Mouse (Mus musculus) bone marrow macrophage, adult 2 months (primary cell): Measurements from ENCODE around the gene Stoml3.

Experiments used
- CTCF ChIP-seq: IDR thresholded peaks from 2 replicates; pipeline ENCODE4 v1.5.1; 2012; ENCODE audit warnings: low read depth, mild to moderate bottlenecking, low read length, moderate library complexity
- POLR2A ChIP-seq: IDR thresholded peaks from 2 replicates; pipeline ENCODE4 v1.6.1; 2012; ENCODE audit warnings: mild to moderate bottlenecking, low read depth, low read length, borderline replicate concordance

DNA sequence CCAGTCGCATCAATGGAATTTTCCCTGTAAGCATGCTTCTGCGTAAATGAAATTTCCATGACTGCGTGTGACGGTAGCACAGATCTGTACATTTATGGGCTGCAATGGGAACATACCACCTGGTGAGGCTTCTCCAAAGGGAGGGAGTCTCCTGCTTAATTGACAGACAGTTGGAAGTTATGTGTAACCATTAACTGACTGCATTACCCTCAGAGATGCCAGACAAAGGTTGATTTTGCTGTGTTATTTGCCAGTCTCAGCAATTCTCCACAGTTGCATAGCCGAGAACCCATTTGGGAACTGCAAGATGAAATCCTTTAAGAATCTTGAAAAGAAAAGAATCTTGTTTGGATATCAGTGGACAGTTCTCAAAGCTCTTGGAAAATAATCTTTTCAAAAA is 16.4 kb upstream of the Stoml3 start:
- TF ChIP-seq CTCF (no peak), POLR2A (no peak)
